Mouse (Mus musculus): ENCODE data around the gene Cacna1c. TPM values are rescaled to one million over a fixed set of nuclear protein-coding genes. Genes with fewer than 3 reads are reported as not detected.

Cacna1c gene
- polyA plus RNA-seq, 1 experiment from 2014 or later = 6.2 TPM

- Histone ChIP-seq H3K27me3 (no peaks in the 10 kb centered on the region), H3K27ac (no peak overlapping the region), H3K9me3 (no peaks in the 10 kb centered on the region), H3K4me2 (no peak overlapping the region), H3K36me3 (replicated peaks) (no peaks in the 10 kb centered on the region), H3K4me1 (0 out of 2 replicates have a peak, but pooled peaks cover 3% of the 10 kb centered on the region), H3K4me3 (replicated peaks) (no peak overlapping the region), H3K9ac (no peak overlapping the region)
- no peak for ATAC-seq (ENCODE audit: low FRiP score)
- 79% methylated on average over 8 of the region's 8 CpGs for WGBS
Measured at GRCm38 (mm10) chr6:119082662-119083061, 113.6 kb downstream of the Cacna1c start.

- no peak overlapping the region for H3K4me2 ChIP-seq
- H3K9ac ChIP-seq = no peak overlapping the region
- WGBS = 91% methylated on average over 12 of the region's 12 CpGs
- H3K36me3 ChIP-seq (replicated peaks) = no peaks in the 10 kb centered on the region
- H3K4me3 ChIP-seq (replicated peaks) = no peak overlapping the region
- no peaks in the 10 kb centered on the region for H3K9me3 ChIP-seq
- H3K4me1 ChIP-seq = 0 out of 2 replicates have a peak, but pooled peaks cover 3% of the 10 kb centered on the region
- no peak overlapping the region for H3K27ac ChIP-seq
- H3K27me3 ChIP-seq = no peaks in the 10 kb centered on the region
- ATAC-seq (ENCODE audit: low FRiP score) = no peak
Measured at GRCm38 (mm10) chr6:119081650-119082049, 114.6 kb downstream of the Cacna1c start.

GRCm38 (mm10) chr6:119079626-119080025 lies 116.6 kb downstream of the Cacna1c start:
- Histone ChIP-seq H3K4me3 (replicated peaks) (no peak overlapping the region), H3K4me1 (0 out of 2 replicates have a peak, but pooled peaks cover 3% of the 10 kb centered on the region), H3K9me3 (no peaks in the 10 kb centered on the region), H3K36me3 (replicated peaks) (no peaks in the 10 kb centered on the region), H3K4me2 (no peak overlapping the region), H3K27ac (no peak overlapping the region), H3K9ac (no peak overlapping the region), H3K27me3 (no peaks in the 10 kb centered on the region)
- no peak for ATAC-seq (ENCODE audit: low FRiP score)
- 83% methylated on average over 8 of the region's 8 CpGs for WGBS

DNA sequence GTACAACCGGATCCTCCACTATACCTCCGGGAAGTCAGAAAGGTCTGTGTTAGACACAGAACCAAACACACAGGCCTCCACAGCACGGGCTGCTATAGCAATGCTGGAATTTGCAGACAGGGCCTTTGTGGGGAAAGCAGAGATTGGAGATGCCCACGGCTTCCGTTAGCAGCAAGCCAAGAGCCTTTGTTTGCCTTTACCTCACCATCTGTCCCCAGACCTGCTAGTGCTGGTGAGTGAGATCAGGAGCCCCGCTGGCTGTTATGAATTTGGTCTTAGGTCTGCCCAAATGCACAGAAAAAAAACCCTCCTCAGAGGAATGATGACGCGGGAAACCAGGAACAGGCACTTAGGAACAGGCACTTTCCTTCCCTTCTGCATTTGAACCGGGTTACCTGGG lies 117.3 kb downstream of the Cacna1c start:
- ATAC-seq (ENCODE audit: low FRiP score) = no peak
- no peak overlapping the region for H3K4me3 ChIP-seq (replicated peaks)
- H3K27ac ChIP-seq = 0 out of 2 replicates have a peak overlapping the region, but pooled peaks have one; percentile 26
- H3K4me1 ChIP-seq = 0 out of 2 replicates have a peak, but pooled peaks cover 3% of the 10 kb centered on the region
- H3K36me3 ChIP-seq (replicated peaks) = no peaks in the 10 kb centered on the region
- H3K9me3 ChIP-seq = no peaks in the 10 kb centered on the region
- H3K4me2 ChIP-seq = no peak overlapping the region
- 79% methylated on average over 9 of the region's 9 CpGs for WGBS
- no peaks in the 10 kb centered on the region for H3K27me3 ChIP-seq
- no peak overlapping the region for H3K9ac ChIP-seq

DNA sequence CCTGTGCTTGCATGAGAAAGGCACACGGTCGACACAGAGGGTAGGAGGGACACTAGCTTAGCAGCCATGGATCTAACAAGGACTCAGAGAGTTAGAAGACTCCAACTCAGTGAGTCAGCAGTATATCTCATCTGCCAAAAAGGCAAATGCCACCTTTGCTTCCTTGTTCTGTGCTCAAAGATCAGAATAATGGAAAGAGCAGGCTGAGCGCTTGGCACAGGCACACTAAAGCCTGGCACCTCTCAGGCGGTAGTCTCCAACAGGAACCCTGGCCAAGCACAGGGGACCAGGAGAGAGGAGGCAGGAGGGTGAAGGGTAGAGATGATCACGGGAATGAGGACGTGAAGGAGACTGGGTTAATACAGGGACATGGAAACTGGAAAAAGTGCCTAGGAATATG lies 119.0 kb downstream of the Cacna1c start:
- 89% methylated on average over 6 of the region's 6 CpGs for WGBS
- ATAC-seq (ENCODE audit: low FRiP score) = no peak
- H3K27ac ChIP-seq = no peak overlapping the region
- H3K4me2 ChIP-seq = no peak overlapping the region
- no peaks in the 10 kb centered on the region for H3K9me3 ChIP-seq
- H3K4me3 ChIP-seq (replicated peaks) = no peak overlapping the region
- H3K36me3 ChIP-seq (replicated peaks) = no peaks in the 10 kb centered on the region
- H3K4me1 ChIP-seq = no peaks in the 10 kb centered on the region
- H3K27me3 ChIP-seq = no peaks in the 10 kb centered on the region
- no peak overlapping the region for H3K9ac ChIP-seq

GRCm38 (mm10) chr6:119073419-119074071 lies 122.7 kb downstream of the Cacna1c start:
- H3K9ac ChIP-seq = no peak overlapping the region
- no peak overlapping the region for H3K4me2 ChIP-seq
- no peak for ATAC-seq (ENCODE audit: low FRiP score)
- H3K9me3 ChIP-seq = no peaks in the 10 kb centered on the region
- no peak overlapping the region for H3K4me3 ChIP-seq (replicated peaks)
- H3K36me3 ChIP-seq (replicated peaks) = no peaks in the 10 kb centered on the region
- WGBS = 92% methylated on average over 14 of the region's 14 CpGs
- H3K27ac ChIP-seq = no peak overlapping the region
- no peaks in the 10 kb centered on the region for H3K27me3 ChIP-seq
- no peaks in the 10 kb centered on the region for H3K4me1 ChIP-seq

DNA sequence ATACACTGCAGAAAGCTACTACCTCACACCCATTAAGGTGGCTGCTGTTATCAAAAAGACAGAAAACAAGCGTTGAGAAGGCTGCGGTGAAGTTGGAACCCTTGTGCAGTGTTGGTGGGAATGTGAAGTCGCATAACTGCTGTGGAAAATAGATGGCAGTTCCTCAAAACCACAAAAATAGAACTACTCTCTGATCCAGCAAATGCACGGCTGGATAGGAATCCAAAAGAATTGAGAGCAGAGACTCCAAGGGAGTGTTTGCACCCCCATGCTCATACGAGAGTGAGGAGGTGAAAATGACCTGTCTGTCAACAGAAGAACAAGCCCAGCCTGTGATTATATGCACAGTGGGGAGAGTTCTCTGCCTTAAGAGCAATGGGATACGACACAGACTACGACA lies 123.4 kb downstream of the Cacna1c start:
- Histone ChIP-seq H3K9me3 (no peaks in the 10 kb centered on the region), H3K9ac (no peak overlapping the region), H3K4me3 (replicated peaks) (no peak overlapping the region), H3K27ac (no peak overlapping the region), H3K4me1 (no peaks in the 10 kb centered on the region), H3K36me3 (replicated peaks) (no peaks in the 10 kb centered on the region), H3K27me3 (no peaks in the 10 kb centered on the region), H3K4me2 (no peak overlapping the region)
- no peak for ATAC-seq (ENCODE audit: low FRiP score)
- 78% methylated on average over 7 of the region's 7 CpGs for WGBS

DNA sequence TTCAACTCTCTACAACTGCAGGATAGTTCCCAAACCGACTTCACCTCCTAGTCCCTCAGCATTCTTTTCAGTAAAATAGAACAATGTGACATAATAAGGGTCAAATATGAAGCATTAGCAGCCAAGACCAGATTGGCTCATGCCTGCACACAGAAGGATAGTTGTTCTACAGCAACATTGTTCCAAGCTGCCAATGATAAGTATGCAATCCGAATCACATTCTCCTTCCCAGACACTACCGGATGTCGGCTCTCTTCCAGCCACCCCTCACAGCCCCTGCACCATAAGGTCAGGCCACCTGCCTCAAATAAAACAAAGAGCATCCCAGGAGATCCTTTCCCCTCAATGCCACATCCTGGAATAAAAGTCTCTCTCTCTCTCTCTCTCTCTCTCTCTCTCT lies 125.4 kb downstream of the Cacna1c start:
- H3K9me3 ChIP-seq = no peaks in the 10 kb centered on the region
- WGBS = 80% methylated on average over 4 of the region's 4 CpGs

DNA sequence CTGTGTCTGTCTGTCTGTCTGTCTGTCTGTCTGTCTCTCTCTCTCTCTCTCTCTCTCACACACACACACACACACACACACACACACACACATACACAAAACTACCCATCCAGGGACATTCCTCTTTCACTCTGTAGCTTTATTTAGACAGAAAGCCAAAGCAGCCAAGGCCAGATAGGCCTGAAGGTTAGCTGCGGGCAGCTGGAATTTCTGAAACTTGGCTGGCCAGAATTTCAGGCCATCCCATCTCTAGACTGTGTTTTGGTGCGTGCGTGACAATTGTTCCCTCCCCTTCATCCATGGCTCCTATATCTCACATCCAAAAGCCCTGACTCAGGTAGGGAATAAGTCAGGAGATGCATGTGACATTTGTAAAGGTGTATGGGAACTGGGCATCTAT lies 125.9 kb downstream of the Cacna1c start:
- H3K4me3 ChIP-seq (replicated peaks) = no peak overlapping the region
- no peaks in the 10 kb centered on the region for H3K9me3 ChIP-seq
- H3K27me3 ChIP-seq = no peaks in the 10 kb centered on the region
- H3K9ac ChIP-seq = no peak overlapping the region
- no peak overlapping the region for H3K4me2 ChIP-seq
- no peak for ATAC-seq (ENCODE audit: low FRiP score)
- H3K27ac ChIP-seq = no peak overlapping the region
- no peaks in the 10 kb centered on the region for H3K4me1 ChIP-seq
- WGBS = 95% methylated on average over 3 of the region's 3 CpGs
- no peaks in the 10 kb centered on the region for H3K36me3 ChIP-seq (replicated peaks)

More for the DNA sequence above, 125.4 kb downstream of the Cacna1c start:
- no peaks in the 10 kb centered on the region for H3K4me1 ChIP-seq
- no peak overlapping the region for H3K9ac ChIP-seq
- ATAC-seq (ENCODE audit: low FRiP score) = no peak
- H3K36me3 ChIP-seq (replicated peaks) = no peaks in the 10 kb centered on the region
- no peak overlapping the region for H3K4me2 ChIP-seq
- H3K4me3 ChIP-seq (replicated peaks) = no peak overlapping the region
- no peak overlapping the region for H3K27ac ChIP-seq
- H3K27me3 ChIP-seq = no peaks in the 10 kb centered on the region

DNA sequence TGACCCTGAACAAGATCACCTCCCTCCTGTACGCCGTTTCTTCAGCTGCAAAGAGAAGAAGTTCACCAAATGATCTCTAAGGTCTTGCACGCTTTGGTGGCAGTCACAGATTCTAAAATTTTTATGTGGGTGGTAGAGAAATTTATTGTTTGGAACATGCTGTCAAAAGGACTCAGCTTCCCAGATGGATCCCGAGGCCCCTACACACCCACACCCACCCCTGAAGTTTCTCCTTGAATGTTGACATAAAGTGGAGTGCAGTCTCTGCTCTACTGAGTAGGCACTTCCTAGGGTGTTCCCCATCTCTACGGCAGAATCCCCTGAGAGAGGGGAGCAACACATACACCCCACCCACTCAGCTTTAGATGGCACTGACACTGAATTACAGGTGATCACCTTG lies 127.1 kb downstream of the Cacna1c start:
- no peaks in the 10 kb centered on the region for H3K36me3 ChIP-seq (replicated peaks)
- no peak overlapping the region for H3K4me2 ChIP-seq
- ATAC-seq (ENCODE audit: low FRiP score) = no peak

GRCm38 (mm10) chr6:119068650-119069049 lies 127.6 kb downstream of the Cacna1c start:
- 85% methylated on average over 4 of the region's 4 CpGs for WGBS
- no peaks in the 10 kb centered on the region for H3K9me3 ChIP-seq
- H3K4me3 ChIP-seq (replicated peaks) = no peak overlapping the region
- H3K36me3 ChIP-seq (replicated peaks) = no peaks in the 10 kb centered on the region
- ATAC-seq (ENCODE audit: low FRiP score) = no peak
- no peaks in the 10 kb centered on the region for H3K4me1 ChIP-seq
- H3K27ac ChIP-seq = no peak overlapping the region
- no peak overlapping the region for H3K9ac ChIP-seq
- no peak overlapping the region for H3K4me2 ChIP-seq
- no peaks in the 10 kb centered on the region for H3K27me3 ChIP-seq

More for the DNA sequence above, 127.1 kb downstream of the Cacna1c start:
- Histone ChIP-seq H3K9me3 (no peaks in the 10 kb centered on the region), H3K9ac (no peak overlapping the region), H3K4me1 (no peaks in the 10 kb centered on the region), H3K27me3 (no peaks in the 10 kb centered on the region), H3K27ac (no peak overlapping the region), H3K4me3 (replicated peaks) (no peak overlapping the region)
- WGBS = 88% methylated on average over 5 of the region's 5 CpGs

DNA sequence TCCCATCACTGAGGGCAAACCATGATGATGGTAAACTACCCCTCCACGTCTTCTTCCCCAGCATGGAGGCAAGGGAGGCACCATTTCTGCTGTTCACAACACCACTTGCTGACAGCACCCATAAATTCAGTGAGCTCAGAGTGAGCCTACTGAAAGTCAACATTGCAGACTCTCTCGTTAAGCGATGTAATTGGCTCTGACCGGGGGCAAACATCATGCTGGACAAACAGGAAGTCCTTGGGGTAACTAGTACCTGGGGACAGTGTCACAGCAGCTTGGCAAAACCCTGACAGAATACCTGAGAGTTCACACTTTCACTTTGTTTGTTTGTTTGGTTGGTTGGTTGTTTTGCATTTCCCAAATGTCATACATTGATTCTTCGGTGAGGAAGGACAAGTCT lies 131.3 kb downstream of the Cacna1c start:
- H3K36me3 ChIP-seq (replicated peaks) = no peaks in the 10 kb centered on the region
- H3K4me1 ChIP-seq = no peaks in the 10 kb centered on the region; the same call in 1 of the 2 replicates
- H3K4me3 ChIP-seq (replicated peaks) = no peak overlapping the region
- H3K4me2 ChIP-seq = no peak overlapping the region
- H3K9me3 ChIP-seq = no peaks in the 10 kb centered on the region
- no peaks in the 10 kb centered on the region for H3K27me3 ChIP-seq
- WGBS = 81% methylated on average over 5 of the region's 5 CpGs
- H3K9ac ChIP-seq = no peak overlapping the region
- H3K27ac ChIP-seq = no peak overlapping the region
- ATAC-seq (ENCODE audit: low FRiP score) = no peak

- Histone ChIP-seq H3K4me2 (no peak overlapping the region), H3K27ac (no peak overlapping the region), H3K9me3 (no peaks in the 10 kb centered on the region), H3K4me1 (no peaks in the 10 kb centered on the region; the same call in 1 of the 2 replicates), H3K4me3 (replicated peaks) (no peak overlapping the region), H3K9ac (no peak overlapping the region), H3K27me3 (no peaks in the 10 kb centered on the region), H3K36me3 (replicated peaks) (no peaks in the 10 kb centered on the region)
- WGBS = 91% methylated on average over 9 of the region's 9 CpGs
- no peak for ATAC-seq (ENCODE audit: low FRiP score)
Measured at GRCm38 (mm10) chr6:119064430-119064829, 131.8 kb downstream of the Cacna1c start.

Measured in forebrain, embryonic 12.5 days (tissue).